Mouse (Mus musculus): Measurements from ENCODE around the gene Eng.

Gene Eng

GRCm38 (mm10) chr2:32646379-32647056, at the start of gene Eng:
Eng (plus strand) TSS chr2:32646595.
- DNase-seq (ENCODE audit: low spot score) = peak; percentile 14

DNA sequence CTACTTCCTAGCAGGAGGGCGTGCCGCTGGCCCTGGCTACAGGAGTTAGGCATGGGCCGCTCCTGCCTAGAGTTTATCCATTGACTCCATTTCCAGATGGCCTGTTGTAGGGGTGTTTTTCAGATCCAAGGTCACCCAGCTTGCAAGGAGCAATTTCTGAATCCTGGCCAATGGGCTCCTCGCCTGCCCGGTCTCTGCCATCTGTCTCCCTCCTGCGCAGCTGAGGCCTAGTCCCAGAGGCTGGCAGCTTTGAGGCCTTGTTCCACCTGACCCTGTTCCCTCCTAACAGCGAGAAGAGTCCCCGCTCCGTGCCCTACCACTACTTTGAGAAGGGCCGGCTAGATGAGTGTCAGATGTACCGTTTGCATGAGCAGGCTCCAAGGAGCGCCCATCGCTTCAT, 49.7 kb upstream of the Eng start:
- no peak for DNase-seq (ENCODE audit: low spot score)

DNA sequence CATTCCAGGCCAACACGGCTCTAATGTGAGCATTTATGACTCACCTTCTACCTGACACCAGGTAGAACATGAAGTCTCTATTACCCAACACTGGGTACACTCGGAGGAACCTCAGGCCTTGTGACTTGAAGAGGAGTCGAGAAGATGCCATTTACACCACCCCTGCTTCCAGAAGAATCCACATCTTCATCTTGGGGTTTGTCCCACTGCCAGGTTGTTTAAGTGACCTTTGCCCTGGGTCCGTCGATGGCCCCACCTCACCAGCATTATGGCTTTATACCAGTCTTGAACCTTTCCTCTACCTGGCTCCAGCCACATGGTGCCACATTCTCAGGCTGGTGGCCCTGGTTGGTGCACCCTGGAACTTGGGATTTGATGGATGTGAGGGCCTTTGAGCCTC, 49.1 kb upstream of the Eng start:
- no peak for DNase-seq (ENCODE audit: low spot score)

- DNase-seq (ENCODE audit: low spot score) = no peak
Observed at GRCm38 (mm10) chr2:32597699-32598098, 48.7 kb upstream of the Eng start.

- DNase-seq (ENCODE audit: low spot score) = no peak
Observed at GRCm38 (mm10) chr2:32598506-32598905, 47.9 kb upstream of the Eng start.

- DNase-seq (ENCODE audit: low spot score) = no peak
Observed at GRCm38 (mm10) chr2:32599409-32599808, 47.0 kb upstream of the Eng start, which contains the start of gene St6galnac6. St6galnac6 (plus strand) TSS chr2:32599709.

DNA sequence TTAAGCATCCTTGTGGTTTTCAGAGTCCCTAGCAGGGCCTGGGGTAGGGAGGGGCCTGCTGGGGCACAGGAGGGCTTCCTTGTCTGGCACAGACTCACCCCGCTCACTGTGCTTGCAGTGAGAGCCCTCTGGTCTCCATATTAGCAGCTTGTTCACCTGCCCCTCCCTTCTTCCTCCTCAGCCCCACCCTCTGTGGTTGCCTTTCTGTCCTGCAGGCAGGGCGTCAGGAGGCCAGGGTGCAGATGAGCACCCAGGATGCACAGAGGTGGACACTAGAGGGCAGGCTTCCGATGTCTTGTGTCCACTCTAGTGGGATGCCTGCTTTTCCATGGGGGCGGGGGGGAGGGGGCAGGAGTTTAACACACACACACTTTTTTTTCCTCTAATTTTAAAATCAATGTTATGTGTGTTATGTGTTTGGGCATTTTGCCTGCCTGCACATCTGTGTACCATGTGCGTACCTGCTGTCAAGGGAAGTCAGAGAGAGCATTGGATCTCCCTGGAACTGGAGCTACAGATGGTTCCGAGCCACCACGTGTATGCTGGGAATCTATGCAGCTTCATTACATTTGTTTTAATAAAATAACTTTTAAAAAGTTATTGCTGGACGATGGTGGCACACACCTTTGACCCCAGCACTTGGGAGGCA, 44.9 kb upstream of the Eng start:
- DNase-seq (ENCODE audit: low spot score) = peak; percentile 19

GRCm38 (mm10) chr2:32602600-32603054, 43.8 kb upstream of the Eng start:
- peak; percentile 83 for DNase-seq (ENCODE audit: low spot score)

- no peak for DNase-seq (ENCODE audit: low spot score)
Observed at GRCm38 (mm10) chr2:32604631-32605030, 41.8 kb upstream of the Eng start.

DNA sequence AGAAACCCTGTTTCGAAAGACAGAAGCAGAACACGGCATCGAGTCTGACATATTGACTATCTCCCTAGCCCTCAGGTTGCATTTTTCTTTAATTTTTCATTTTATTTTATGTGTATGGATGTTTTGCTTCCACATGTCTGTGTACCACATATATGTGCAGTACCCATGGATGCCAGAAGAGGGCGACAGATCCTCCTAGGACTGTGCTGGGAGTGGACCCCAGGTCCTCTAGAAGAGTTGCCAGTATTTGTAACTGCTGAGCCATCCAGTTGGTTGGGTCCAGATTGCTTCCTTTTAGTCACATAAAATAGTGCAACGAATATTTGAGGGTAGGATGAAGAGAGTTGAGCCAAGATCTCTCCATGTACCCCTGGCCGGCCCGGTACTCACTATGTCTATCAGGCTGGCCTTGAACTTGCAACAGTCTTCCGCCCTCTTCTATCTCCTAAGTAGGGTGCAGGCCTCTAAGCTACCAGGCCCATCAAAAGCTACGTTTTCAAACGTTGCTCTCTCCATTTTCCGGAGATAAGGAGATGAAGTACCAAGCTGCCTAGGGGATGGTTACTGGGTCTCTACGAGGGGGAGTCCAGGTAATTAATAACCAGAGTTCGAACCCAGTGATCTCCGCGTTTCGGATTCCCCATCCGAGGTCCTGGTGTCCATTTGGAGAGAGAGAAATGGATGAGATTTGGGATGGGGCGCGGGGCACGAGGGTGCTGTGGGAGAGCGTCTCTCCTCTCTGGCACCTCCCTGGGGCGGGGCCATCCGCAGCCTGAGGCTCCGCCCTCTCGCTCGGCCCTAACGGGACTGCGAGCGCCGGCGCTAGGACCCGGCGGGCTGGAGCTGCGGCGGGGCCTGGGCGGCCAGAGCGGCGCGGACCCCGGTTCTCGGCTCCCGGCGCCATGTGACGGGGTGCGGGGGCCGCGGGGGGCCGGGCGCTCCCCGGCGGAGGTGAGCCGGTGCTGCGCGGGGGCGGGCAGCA, 39.9 kb upstream of the Eng start:
- DNase-seq (ENCODE audit: low spot score) = peak; percentile 58

- peak; percentile 36 for DNase-seq (ENCODE audit: low spot score)
Observed at GRCm38 (mm10) chr2:32607262-32607947, 39.0 kb upstream of the Eng start.

DNA sequence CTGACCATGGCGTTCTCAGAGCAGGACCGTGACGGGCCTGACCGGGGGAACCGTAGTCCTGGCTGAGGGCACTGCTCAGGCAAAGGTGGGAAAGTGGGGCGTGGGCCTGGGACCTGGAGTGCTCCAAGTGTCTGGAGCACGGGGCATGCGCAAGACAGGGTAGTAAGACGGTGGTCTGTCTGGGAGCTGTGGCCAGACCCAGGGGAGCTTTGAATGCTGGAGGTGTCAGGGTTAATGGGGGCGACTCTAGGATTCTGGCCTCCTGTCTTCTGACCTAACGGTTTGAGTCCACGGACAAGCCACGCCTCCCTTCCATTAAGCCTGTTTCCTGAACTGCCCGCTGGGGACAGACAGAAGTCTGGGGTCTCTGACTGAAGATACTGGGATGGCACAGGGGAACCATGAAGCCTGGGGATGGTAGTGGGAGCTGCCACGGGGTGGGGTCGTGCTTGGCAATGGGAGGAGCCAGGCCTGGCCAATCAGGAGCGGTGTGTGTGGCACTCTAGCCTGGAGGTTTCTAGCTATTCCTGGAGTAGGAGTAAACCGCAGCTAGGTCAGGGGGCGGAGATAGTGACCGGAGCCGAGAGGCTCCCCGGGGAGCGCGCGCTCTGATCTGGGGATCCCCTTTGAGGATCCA, 38.1 kb upstream of the Eng start:
- DNase-seq (ENCODE audit: low spot score) = peak; percentile 27

DNA sequence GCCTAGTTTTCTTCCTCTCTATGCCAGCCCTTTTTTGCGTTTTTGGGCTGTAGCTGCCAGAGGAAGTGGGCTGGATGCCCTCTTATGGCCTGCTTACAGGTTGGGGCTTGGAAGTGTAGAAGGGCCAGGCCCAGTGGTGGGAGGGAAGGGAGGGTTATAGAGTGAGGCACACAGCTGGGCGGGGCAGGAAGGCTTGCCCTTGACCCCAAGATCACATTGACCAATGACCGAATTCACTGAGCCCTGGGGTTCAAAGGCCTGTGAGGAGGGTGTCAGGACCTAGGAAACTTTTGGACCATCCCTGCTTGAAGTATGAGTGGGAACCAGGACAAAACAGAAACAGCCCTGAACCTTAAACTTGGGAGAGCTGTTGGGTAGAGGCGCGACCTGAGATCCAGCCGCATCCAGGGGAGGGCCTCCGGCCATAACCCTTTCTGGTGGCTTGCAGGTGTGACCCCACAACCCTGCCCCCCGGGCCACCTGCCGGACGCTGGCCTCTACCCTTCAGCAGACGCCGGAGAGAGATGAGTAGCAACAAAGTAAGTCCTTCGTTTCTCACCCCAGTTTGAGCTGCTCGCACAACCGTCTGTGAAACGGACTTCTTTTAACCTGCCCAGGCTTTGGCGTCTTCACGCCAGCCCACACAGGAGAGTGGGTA, 37.5 kb upstream of the Eng start:
- DNase-seq (ENCODE audit: low spot score) = no peak

GRCm38 (mm10) chr2:32610610-32611229, 35.7 kb upstream of the Eng start:
- no peak for DNase-seq (ENCODE audit: low spot score)

GRCm38 (mm10) chr2:32612274-32612673, 34.1 kb upstream of the Eng start:
- no peak for DNase-seq (ENCODE audit: low spot score)

- DNase-seq (ENCODE audit: low spot score) = no peak
Observed at GRCm38 (mm10) chr2:32617109-32617508, 29.3 kb upstream of the Eng start.

GRCm38 (mm10) chr2:32617601-32618000, 28.8 kb upstream of the Eng start:
- DNase-seq (ENCODE audit: low spot score) = no peak

DNA sequence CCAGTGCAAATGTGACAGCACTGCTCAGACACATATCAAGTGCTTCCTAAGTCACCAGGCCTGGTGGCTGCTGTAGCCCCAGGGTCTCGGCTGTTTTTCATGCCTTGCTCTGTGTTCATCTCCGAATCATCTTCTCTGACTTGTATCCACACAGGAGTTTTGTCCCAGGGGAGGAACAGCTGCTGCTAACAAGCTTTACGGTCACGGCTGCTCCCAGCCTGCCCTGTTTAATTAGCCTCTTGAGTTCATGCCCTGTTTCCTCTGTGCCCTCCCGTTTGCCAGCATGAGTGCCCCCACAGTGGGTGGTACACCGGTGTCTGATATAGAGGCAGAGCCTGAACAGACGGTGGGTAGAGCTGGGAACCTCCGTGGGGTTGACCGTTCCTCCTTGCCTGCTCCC, 28.3 kb upstream of the Eng start:
- DNase-seq (ENCODE audit: low spot score) = no peak

- no peak for DNase-seq (ENCODE audit: low spot score)
Observed at GRCm38 (mm10) chr2:32620682-32621516, 25.5 kb upstream of the Eng start.

GRCm38 (mm10) chr2:32621517-32621859, 24.9 kb upstream of the Eng start, which contains the start of gene Ak1:
Ak1 (plus strand) TSS chr2:32621758.
- no peak for DNase-seq (ENCODE audit: low spot score)
